22 mouse cellular contexts compared by ENCODE assay signal in genomic region chr8:4837719-4838118, GRCm38 (mm10). TPM values are rescaled to one million over a fixed set of nuclear protein-coding genes. Genes with fewer than 3 reads are reported as not detected.
DNase-seq lines count a peak whose midpoint lies in the region; ATAC-seq and TF ChIP-seq lines count a peak whose summit lies in the region.
"Had no signal": no experiment of that assay in that cellular context is flagged by ENCODE, and none has a peak within 500 bp of the region (broad histone marks: within the 10 kb centered on the region; RNA-seq: fewer than 3 reads in every experiment).

No protein-coding gene starts in this region.

- H3K9me3 ChIP-seq in kidney, embryonic 16.5 days (ENCODE audit: low read length) = no peaks in the 10 kb centered on the region
- H3K9me3 ChIP-seq in lung, embryonic 15.5 days = no peaks in the 10 kb centered on the region
- no peaks in the 10 kb centered on the region for H3K9me3 ChIP-seq in kidney, postnatal 0 days (replicated peaks; ENCODE audit: low read length)
- no peaks in the 10 kb centered on the region for H3K9me3 ChIP-seq in stomach, embryonic 15.5 days
- H3K9me3 ChIP-seq: embryonic facial prominence, embryonic 10.5 days; forebrain, embryonic 15.5 days; heart, embryonic 10.5 days; limb, embryonic 10.5 days; midbrain, embryonic 13.5 days had no signal

- 59% methylated on average over 2 of the region's 2 CpGs for WGBS in kidney, embryonic 16.5 days
- 40% methylated on average over 2 of the region's 2 CpGs for WGBS in lung, embryonic 15.5 days
- WGBS in lung, adult 2 months = 56% methylated on average over 2 of the region's 2 CpGs
- 42% methylated on average over 2 of the region's 2 CpGs for WGBS in kidney, postnatal 0 days
- WGBS in stomach, embryonic 15.5 days = 55% methylated on average over 2 of the region's 2 CpGs

- H3K36me3 ChIP-seq in kidney, embryonic 16.5 days (ENCODE audit: insufficient read depth, low read length) = no peaks in the 10 kb centered on the region
- no peaks in the 10 kb centered on the region for H3K36me3 ChIP-seq in lung, embryonic 15.5 days
- no peaks in the 10 kb centered on the region for H3K36me3 ChIP-seq in kidney, postnatal 0 days (ENCODE audit: insufficient read depth, low read length)
- H3K36me3 ChIP-seq in stomach, embryonic 15.5 days = no peaks in the 10 kb centered on the region
- H3K36me3 ChIP-seq: embryonic facial prominence, embryonic 10.5 days; forebrain, embryonic 15.5 days; heart, embryonic 10.5 days; limb, embryonic 10.5 days; midbrain, embryonic 13.5 days had no signal

- no peak overlapping the region for H3K9ac ChIP-seq in kidney, embryonic 16.5 days (replicated peaks; ENCODE audit: low read length)
- H3K9ac ChIP-seq in lung, embryonic 15.5 days = no peak overlapping the region
- no peak overlapping the region for H3K9ac ChIP-seq in kidney, postnatal 0 days (ENCODE audit: low read depth, low read length)
- no peak overlapping the region for H3K9ac ChIP-seq in stomach, embryonic 15.5 days
- H3K9ac ChIP-seq: forebrain, embryonic 15.5 days; hindbrain, embryonic 14.5 days; midbrain, embryonic 13.5 days had no signal

- no peaks in the 10 kb centered on the region for H3K27me3 ChIP-seq in kidney, embryonic 16.5 days (ENCODE audit: insufficient read depth, low read length)
- no peaks in the 10 kb centered on the region for H3K27me3 ChIP-seq in lung, embryonic 15.5 days
- H3K27me3 ChIP-seq in kidney, postnatal 0 days (ENCODE audit: insufficient read depth, low read length) = no peaks in the 10 kb centered on the region
- no peaks in the 10 kb centered on the region for H3K27me3 ChIP-seq in stomach, embryonic 15.5 days (replicated peaks)
- H3K27me3 ChIP-seq: forebrain, embryonic 15.5 days; midbrain, embryonic 13.5 days had no signal

- 0 out of 2 replicates have a peak, but pooled peaks cover 3% of the 10 kb centered on the region for H3K4me1 ChIP-seq in kidney, embryonic 16.5 days (ENCODE audit: insufficient read depth, low read length)
- no peaks in the 10 kb centered on the region for H3K4me1 ChIP-seq in lung, embryonic 15.5 days
- H3K4me1 ChIP-seq in lung, adult 2 months (ENCODE audit: control insufficient read depth, insufficient read depth, low read length) = no peaks in the 10 kb centered on the region
- 0 out of 2 replicates have a peak, but pooled peaks cover 3% of the 10 kb centered on the region for H3K4me1 ChIP-seq in kidney, postnatal 0 days (replicated peaks; ENCODE audit: insufficient read depth, low read length)
- H3K4me1 ChIP-seq in stomach, embryonic 15.5 days = no peaks in the 10 kb centered on the region
- H3K4me1 ChIP-seq: embryonic facial prominence, embryonic 10.5 days; forebrain, embryonic 15.5 days; heart, embryonic 10.5 days; limb, embryonic 10.5 days; midbrain, embryonic 13.5 days had no signal

- peak; percentile 87 for ATAC-seq in kidney, embryonic 16.5 days (ENCODE audit: low FRiP score, low TSS enrichment)
- peak; percentile 81; the same call in 1 of the 2 replicates for ATAC-seq in lung, embryonic 15.5 days (ENCODE audit: borderline replicate concordance, extremely low read depth, low FRiP score, low TSS enrichment)
- ATAC-seq in kidney, postnatal 0 days (replicated peaks; ENCODE audit: low FRiP score, low read depth) = peak; percentile 90
- peak; percentile 80 for ATAC-seq in stomach, embryonic 15.5 days (ENCODE audit: insufficient read depth, low FRiP score, low read depth)
- ATAC-seq: activated CD4-positive, CD25-positive, alpha-beta regulatory T cell, adult 4 months; forebrain, embryonic 15.5 days; inflammation-experienced regulatory T-cells, adult 6 months; midbrain, embryonic 13.5 days had no signal

- DNase-seq in kidney, postnatal 10 days = no peak
- DNase-seq in lung, adult 2 months = no peak
- peak; percentile 68 for DNase-seq in kidney, postnatal 0 days (ENCODE audit: low spot score)
- no peak for DNase-seq in retina, embryonic 14.5 days (ENCODE audit: low spot score)
- DNase-seq: adrenal gland, adult 8-10 months; cerebellum, adult 11-12 months; cerebellum, postnatal 10 days; gastrocnemius, postnatal 10 days; heart, postnatal 4 days; lung, postnatal 14 days; thymus, postnatal 25 days had no signal

- TF ChIP-seq POLR2A in lung, adult 2 months (IDR thresholded peaks at IDR 0.05; ENCODE audit: borderline replicate concordance, extremely low read depth, low read depth, low read length) = no peak

- no peak for TF ChIP-seq CTCF in lung, adult 2 months (IDR thresholded peaks at IDR 0.05; ENCODE audit: insufficient read depth, low read length)
- TF ChIP-seq CTCF in kidney, postnatal 0 days (IDR thresholded peaks at IDR 0.05; ENCODE audit: low read depth) = no peak

- H3K27ac ChIP-seq in kidney, embryonic 16.5 days (ENCODE audit: low read length) = 0 out of 2 replicates have a peak overlapping the region, but pooled peaks have one; percentile 83
- peak overlapping the region; percentile 58; the same call in 1 of the 2 replicates for H3K27ac ChIP-seq in lung, embryonic 15.5 days
- no peak overlapping the region for H3K27ac ChIP-seq in kidney, postnatal 0 days
- H3K27ac ChIP-seq in stomach, embryonic 15.5 days = no peak overlapping the region
- H3K27ac ChIP-seq: embryonic facial prominence, embryonic 10.5 days; forebrain, embryonic 15.5 days; heart, embryonic 10.5 days; hindbrain, embryonic 14.5 days; limb, embryonic 10.5 days; midbrain, embryonic 13.5 days had no signal

- H3K4me2 ChIP-seq in kidney, embryonic 16.5 days (replicated peaks; ENCODE audit: low read depth, low read length) = no peak overlapping the region
- no peak overlapping the region for H3K4me2 ChIP-seq in lung, embryonic 15.5 days
- no peak overlapping the region for H3K4me2 ChIP-seq in kidney, postnatal 0 days (ENCODE audit: low read length)
- H3K4me2 ChIP-seq in stomach, embryonic 15.5 days = no peak overlapping the region
- H3K4me2 ChIP-seq: forebrain, embryonic 15.5 days; hindbrain, embryonic 14.5 days; midbrain, embryonic 13.5 days had no signal

- no peak overlapping the region for H3K4me3 ChIP-seq in kidney, embryonic 16.5 days (ENCODE audit: low read length)
- H3K4me3 ChIP-seq in lung, embryonic 15.5 days = no peak overlapping the region
- no peak overlapping the region for H3K4me3 ChIP-seq in lung, adult 2 months (replicated peaks; ENCODE audit: extremely low read depth, low read depth, low read length)
- no peak overlapping the region for H3K4me3 ChIP-seq in kidney, postnatal 0 days (replicated peaks; ENCODE audit: low read depth, low read length)
- no peak overlapping the region for H3K4me3 ChIP-seq in stomach, embryonic 15.5 days (replicated peaks)
- H3K4me3 ChIP-seq: embryonic facial prominence, embryonic 10.5 days; forebrain, embryonic 15.5 days; heart, embryonic 10.5 days; limb, embryonic 10.5 days; midbrain, embryonic 13.5 days had no signal

RNA-seq across cellular contexts. Expression of gene Shcbp1, which starts 58.4 kb away (rescaled TPM):
- polyA plus RNA-seq in kidney, embryonic 16.5 days (2015; fragmentation: Nextera tagmentation; extraction: Ambion mirVana) = 73.2 and 73.9 TPM in 2 replicates
- polyA plus RNA-seq in lung, embryonic 15.5 days (2015; fragmentation: Nextera tagmentation; extraction: Ambion mirVana) = 98.0 and 99.3 TPM in 2 replicates
- polyA plus RNA-seq in lung, adult 2 months (2012; rRNA removed) = 0.44 TPM in 1 of 2 replicates, not detected in the other
- 33.4 and 36.6 TPM in 2 replicates for polyA plus RNA-seq in kidney, postnatal 0 days (2015; fragmentation: Nextera tagmentation; extraction: Ambion mirVana)
- 66.3 and 69.1 TPM in 2 replicates for polyA plus RNA-seq in stomach, embryonic 15.5 days (2015; fragmentation: Nextera tagmentation; extraction: Ambion mirVana)

Comparison
In these comparisons a context has a peak if more than half of its experiments do, and no peak if none do; other contexts are left out.
1. H3K27ac ChIP-seq: peak in kidney, embryonic 16.5 days (single experiment) and lung, embryonic 15.5 days (single experiment); none in kidney, postnatal 0 days (single experiment) and stomach, embryonic 15.5 days (single experiment).
2. RNA of gene Shcbp1, which starts 58.4 kb away (polyA plus RNA-seq): 98.0 to 99.3 TPM in lung, embryonic 15.5 days, 73.2 to 73.9 TPM in kidney, embryonic 16.5 days, 66.3 to 69.1 TPM in stomach, embryonic 15.5 days and 33.4 to 36.6 TPM in kidney, postnatal 0 days; 0.44 TPM in lung, adult 2 months; every median in the first group is over 10 times any median in the second.
3. Peak in every context shown above with its lines, with median percentiles within 50 percentile points of each other: ATAC-seq.